Mouse (Mus musculus): ENCODE data around the gene B230104I21Rik. TPM values are rescaled to one million over a fixed set of nuclear protein-coding genes. Genes with fewer than 3 reads are reported as not detected.

The B230104I21Rik gene
- polyA plus RNA-seq, 1 experiment, result not detected

- WGBS, result 92% methylated on average over 19 of the region's 19 CpGs
- TF ChIP-seq POLR2A (IDR thresholded peaks at IDR 0.05; ENCODE audit: control insufficient read depth, extremely low read depth, insufficient read depth, low read length, poor library complexity), result no peak
- TF ChIP-seq CTCF (IDR thresholded peaks at IDR 0.05; ENCODE audit: borderline replicate concordance, control insufficient read depth, extremely low read depth, insufficient read depth, low read length, poor library complexity), result no peak
- H3K4me3 ChIP-seq (ENCODE audit: control insufficient read depth, insufficient read depth, low read length), result no peak overlapping the region
- DNase-seq, result no peak
- H3K4me1 ChIP-seq (replicated peaks; ENCODE audit: control insufficient read depth, insufficient read depth, low read length), result no peaks in the 10 kb centered on the region
- no peaks in the 10 kb centered on the region for H3K36me3 ChIP-seq (ENCODE audit: control insufficient read depth, insufficient read depth, low read length)
- no peaks in the 10 kb centered on the region for H3K27me3 ChIP-seq (ENCODE audit: control insufficient read depth, insufficient read depth, low read length)
- H3K27ac ChIP-seq (ENCODE audit: control insufficient read depth, insufficient read depth, low read length), result no peak overlapping the region
These were observed 11.0 kb downstream of the B230104I21Rik start for GRCm38 (mm10) chr4:154346731-154347522.

- Histone ChIP-seq H3K4me3 (ENCODE audit: control insufficient read depth, insufficient read depth, low read length) (no peak overlapping the region), H3K36me3 (ENCODE audit: control insufficient read depth, insufficient read depth, low read length) (no peaks in the 10 kb centered on the region), H3K27me3 (ENCODE audit: control insufficient read depth, insufficient read depth, low read length) (no peaks in the 10 kb centered on the region), H3K27ac (ENCODE audit: control insufficient read depth, insufficient read depth, low read length) (no peak overlapping the region), H3K4me1 (replicated peaks; ENCODE audit: control insufficient read depth, insufficient read depth, low read length) (no peaks in the 10 kb centered on the region)
- no peak for TF ChIP-seq POLR2A (IDR thresholded peaks at IDR 0.05; ENCODE audit: control insufficient read depth, extremely low read depth, insufficient read depth, low read length, poor library complexity)
- no peak for TF ChIP-seq CTCF (IDR thresholded peaks at IDR 0.05; ENCODE audit: borderline replicate concordance, control insufficient read depth, extremely low read depth, insufficient read depth, low read length, poor library complexity)
- no peak for DNase-seq
- 83% methylated on average over 11 of the region's 11 CpGs for WGBS
These were observed 12.4 kb downstream of the B230104I21Rik start for GRCm38 (mm10) chr4:154348197-154348786.

- Histone ChIP-seq H3K4me3 (ENCODE audit: control insufficient read depth, insufficient read depth, low read length) (no peak overlapping the region), H3K4me1 (replicated peaks; ENCODE audit: control insufficient read depth, insufficient read depth, low read length) (no peaks in the 10 kb centered on the region), H3K27me3 (ENCODE audit: control insufficient read depth, insufficient read depth, low read length) (no peaks in the 10 kb centered on the region), H3K36me3 (ENCODE audit: control insufficient read depth, insufficient read depth, low read length) (no peaks in the 10 kb centered on the region), H3K27ac (ENCODE audit: control insufficient read depth, insufficient read depth, low read length) (no peak overlapping the region)
- 88% methylated on average over 13 of the region's 13 CpGs for WGBS
- no peak for TF ChIP-seq POLR2A (IDR thresholded peaks at IDR 0.05; ENCODE audit: control insufficient read depth, extremely low read depth, insufficient read depth, low read length, poor library complexity)
- no peak for TF ChIP-seq CTCF (IDR thresholded peaks at IDR 0.05; ENCODE audit: borderline replicate concordance, control insufficient read depth, extremely low read depth, insufficient read depth, low read length, poor library complexity)
- no peak for DNase-seq
These were observed 16.3 kb downstream of the B230104I21Rik start for GRCm38 (mm10) chr4:154352246-154352645.

- DNase-seq, result no peak
These were observed 19.5 kb downstream of the B230104I21Rik start for GRCm38 (mm10) chr4:154355408-154355807.

GRCm38 (mm10) chr4:154358370-154358769, 22.4 kb downstream of the B230104I21Rik start:
- WGBS, result 93% methylated on average over 5 of the region's 5 CpGs
- H3K27ac ChIP-seq (ENCODE audit: control insufficient read depth, insufficient read depth, low read length), result no peak overlapping the region

More at GRCm38 (mm10) chr4:154355408-154355807, 19.5 kb downstream of the B230104I21Rik start:
- no peak for TF ChIP-seq CTCF (IDR thresholded peaks at IDR 0.05; ENCODE audit: borderline replicate concordance, control insufficient read depth, extremely low read depth, insufficient read depth, low read length, poor library complexity)
- no peak for TF ChIP-seq POLR2A (IDR thresholded peaks at IDR 0.05; ENCODE audit: control insufficient read depth, extremely low read depth, insufficient read depth, low read length, poor library complexity)
- Histone ChIP-seq H3K27ac (ENCODE audit: control insufficient read depth, insufficient read depth, low read length) (no peak overlapping the region), H3K4me1 (replicated peaks; ENCODE audit: control insufficient read depth, insufficient read depth, low read length) (no peaks in the 10 kb centered on the region), H3K27me3 (ENCODE audit: control insufficient read depth, insufficient read depth, low read length) (no peaks in the 10 kb centered on the region), H3K4me3 (ENCODE audit: control insufficient read depth, insufficient read depth, low read length) (no peak overlapping the region), H3K36me3 (ENCODE audit: control insufficient read depth, insufficient read depth, low read length) (no peaks in the 10 kb centered on the region)
- WGBS, result 97% methylated on average over 5 of the region's 5 CpGs

GRCm38 (mm10) chr4:154358816-154359215, 22.9 kb downstream of the B230104I21Rik start:
- TF ChIP-seq CTCF (IDR thresholded peaks at IDR 0.05; ENCODE audit: borderline replicate concordance, control insufficient read depth, extremely low read depth, insufficient read depth, low read length, poor library complexity) (no peak), POLR2A (IDR thresholded peaks at IDR 0.05; ENCODE audit: control insufficient read depth, extremely low read depth, insufficient read depth, low read length, poor library complexity) (no peak)
- Histone ChIP-seq H3K4me3 (ENCODE audit: control insufficient read depth, insufficient read depth, low read length) (no peak overlapping the region), H3K4me1 (replicated peaks; ENCODE audit: control insufficient read depth, insufficient read depth, low read length) (no peaks in the 10 kb centered on the region), H3K36me3 (ENCODE audit: control insufficient read depth, insufficient read depth, low read length) (no peaks in the 10 kb centered on the region), H3K27ac (ENCODE audit: control insufficient read depth, insufficient read depth, low read length) (no peak overlapping the region), H3K27me3 (ENCODE audit: control insufficient read depth, insufficient read depth, low read length) (no peaks in the 10 kb centered on the region)
- no peak for DNase-seq
- 83% methylated on average over 11 of the region's 11 CpGs for WGBS

More at GRCm38 (mm10) chr4:154358370-154358769, 22.4 kb downstream of the B230104I21Rik start:
- no peak for DNase-seq
- no peaks in the 10 kb centered on the region for H3K36me3 ChIP-seq (ENCODE audit: control insufficient read depth, insufficient read depth, low read length)
- no peaks in the 10 kb centered on the region for H3K27me3 ChIP-seq (ENCODE audit: control insufficient read depth, insufficient read depth, low read length)
- TF ChIP-seq CTCF (IDR thresholded peaks at IDR 0.05; ENCODE audit: borderline replicate concordance, control insufficient read depth, extremely low read depth, insufficient read depth, low read length, poor library complexity) (no peak), POLR2A (IDR thresholded peaks at IDR 0.05; ENCODE audit: control insufficient read depth, extremely low read depth, insufficient read depth, low read length, poor library complexity) (no peak)
- H3K4me1 ChIP-seq (replicated peaks; ENCODE audit: control insufficient read depth, insufficient read depth, low read length), result no peaks in the 10 kb centered on the region
- no peak overlapping the region for H3K4me3 ChIP-seq (ENCODE audit: control insufficient read depth, insufficient read depth, low read length)

All from thymus, adult 2 months (tissue).